Mouse (Mus musculus): ENCODE results near the gene Csrp1.

Csrp1 gene

GRCm38 (mm10) chr1:135771573-135771970 lies 51.7 kb downstream of the Csrp1 start:
- DNase-seq (ENCODE audit: low read depth, low spot score): no peak

GRCm38 (mm10) chr1:135776596-135776995 lies 56.7 kb downstream of the Csrp1 start:
- no peak for DNase-seq (ENCODE audit: low read depth, low spot score)

GRCm38 (mm10) chr1:135777046-135777445 lies 57.2 kb downstream of the Csrp1 start:
- DNase-seq (ENCODE audit: low read depth, low spot score): no peak

GRCm38 (mm10) chr1:135778780-135779535 lies 59.1 kb downstream of the Csrp1 start, which contains the start of gene Tnni1:
TSS of gene Tnni1 (plus strand) at chr1:135779434.
- DNase-seq (ENCODE audit: low read depth, low spot score): no peak

- peak; percentile 83 for DNase-seq (ENCODE audit: low read depth, low spot score)
Measured at GRCm38 (mm10) chr1:135780649-135781048, 60.8 kb downstream of the Csrp1 start.

- peak; percentile 78 for DNase-seq (ENCODE audit: low read depth, low spot score)
Measured at GRCm38 (mm10) chr1:135781220-135781619, 61.4 kb downstream of the Csrp1 start.

GRCm38 (mm10) chr1:135782816-135783215 lies 63.0 kb downstream of the Csrp1 start:
- no peak for DNase-seq (ENCODE audit: low read depth, low spot score)

- DNase-seq (ENCODE audit: low read depth, low spot score): peak; percentile 94
Measured at GRCm38 (mm10) chr1:135787799-135788198, 67.9 kb downstream of the Csrp1 start.

GRCm38 (mm10) chr1:135788708-135789107 lies 68.8 kb downstream of the Csrp1 start:
- DNase-seq (ENCODE audit: low read depth, low spot score): peak; percentile 79

- DNase-seq (ENCODE audit: low read depth, low spot score): peak; percentile 84
Measured at GRCm38 (mm10) chr1:135789815-135790214, 70.0 kb downstream of the Csrp1 start.

- peak; percentile 88 for DNase-seq (ENCODE audit: low read depth, low spot score)
Measured at GRCm38 (mm10) chr1:135792143-135792939, 72.5 kb downstream of the Csrp1 start.

GRCm38 (mm10) chr1:135793370-135794215 lies 73.7 kb downstream of the Csrp1 start:
- no peak for DNase-seq (ENCODE audit: low read depth, low spot score)

- peak; percentile 38 for DNase-seq (ENCODE audit: low read depth, low spot score)
Measured at GRCm38 (mm10) chr1:135794216-135795134, 74.6 kb downstream of the Csrp1 start.

- no peak for DNase-seq (ENCODE audit: low read depth, low spot score)
Measured at GRCm38 (mm10) chr1:135798492-135798891, 78.6 kb downstream of the Csrp1 start.

- no peak for DNase-seq (ENCODE audit: low read depth, low spot score)
Measured at GRCm38 (mm10) chr1:135799109-135799627, 79.3 kb downstream of the Csrp1 start.

GRCm38 (mm10) chr1:135800192-135800950 lies 80.5 kb downstream of the Csrp1 start:
- DNase-seq (ENCODE audit: low read depth, low spot score): no peak
